Mouse (Mus musculus): ENCODE data around the gene Brcc3. TPM values are rescaled to one million over a fixed set of nuclear protein-coding genes. Genes with fewer than 3 reads are reported as not detected.
"Not testable (repeated sequence)": the region's sequence is repeated elsewhere in the genome, so short reads cannot be mapped to it uniquely, and the experiment has no call there.

Brcc3 gene
- polyA plus RNA-seq, 1 experiment from 2014 or later, result 79.3 TPM

- not testable (repeated sequence) for H3K9me3 ChIP-seq; H3K27me3 ChIP-seq (replicated peaks; ENCODE audit: low read depth, poor library complexity, severe bottlenecking); H3K36me3 ChIP-seq (replicated peaks); H3K4me1 ChIP-seq
- peak; percentile 81 for DNase-seq (ENCODE audit: low spot score)
- 0 out of 2 replicates have a peak overlapping the region, but pooled peaks have one; percentile 51 for H3K27ac ChIP-seq (replicated peaks)
- 12% methylated on average over 37 of the region's 37 CpGs for WGBS
- peak overlapping the region; percentile 50 for H3K4me3 ChIP-seq
Observed at GRCm38 (mm10) chrX:75475182-75475644, 58.8 kb downstream of the Brcc3 start.

- no peak for DNase-seq (ENCODE audit: low spot score)
- no peaks in the 10 kb centered on the region for H3K27me3 ChIP-seq (replicated peaks; ENCODE audit: low read depth, poor library complexity, severe bottlenecking)
- H3K4me3 ChIP-seq, result no peak overlapping the region
- no peaks in the 10 kb centered on the region for H3K9me3 ChIP-seq
- WGBS, result 88% methylated on average over 1 of the region's 1 CpGs
- H3K4me1 ChIP-seq, result no peaks in the 10 kb centered on the region
- no peak overlapping the region for H3K27ac ChIP-seq (replicated peaks)
- no peaks in the 10 kb centered on the region for H3K36me3 ChIP-seq (replicated peaks)
Observed at GRCm38 (mm10) chrX:75489886-75490285, 73.5 kb downstream of the Brcc3 start.

Other genes with a start within 250 kb of the Brcc3 start
- gene Fundc2, start 34.2 kb upstream of the Brcc3 start, polyA plus RNA-seq (2016; fragmentation: Nextera tagmentation; extraction: Ambion mirVana), result 34.6 and 39.8 TPM in 2 replicates
- gene F8, start 34.0 kb upstream of the Brcc3 start, polyA plus RNA-seq (2016; fragmentation: Nextera tagmentation; extraction: Ambion mirVana), result 1.7 and 2.1 TPM in 2 replicates
- 14.8 and 17.4 TPM in 2 replicates for gene Cmc4, start within 50 bp of the Brcc3 start, polyA plus RNA-seq (2016; fragmentation: Nextera tagmentation; extraction: Ambion mirVana)
- 9.4 and 10.0 TPM in 2 replicates for gene Mtcp1, start within 50 bp of the Brcc3 start, polyA plus RNA-seq (2016; fragmentation: Nextera tagmentation; extraction: Ambion mirVana)
- gene Vbp1, start 97.7 kb downstream of the Brcc3 start, polyA plus RNA-seq (2016; fragmentation: Nextera tagmentation; extraction: Ambion mirVana), result 180 and 184 TPM in 2 replicates
- 7.9 and 8.1 TPM in 2 replicates for gene Rab39b, start 161.6 kb downstream of the Brcc3 start, polyA plus RNA-seq (2016; fragmentation: Nextera tagmentation; extraction: Ambion mirVana)